Mouse (Mus musculus): Measurements from ENCODE around the gene Atad1.

DNA sequence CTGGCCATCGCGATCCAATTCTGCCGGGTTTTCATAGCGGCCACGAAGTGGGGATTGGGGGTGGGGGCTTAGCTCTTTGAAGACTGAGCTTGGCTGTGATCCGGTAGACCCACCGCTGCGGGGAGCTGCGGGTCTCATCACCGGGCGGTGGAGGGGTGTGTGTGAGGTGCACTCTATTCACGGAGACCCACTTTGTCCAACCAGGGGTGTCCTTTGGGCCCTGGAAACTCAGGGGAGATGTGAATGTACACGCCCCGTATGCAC lies 17.0 kb upstream of the Atad1 start:
- TF ChIP-seq POLR2A (IDR thresholded peaks at IDR 0.05; ENCODE audit: borderline replicate concordance, low read depth, low read length) (no peak), CTCF (IDR thresholded peaks at IDR 0.05; ENCODE audit: low read depth, low read length) (no peak)

Measured in bone marrow macrophage, adult 2 months (primary cell).